Mouse (Mus musculus) A20 (cell line): ENCODE measurements around the gene Kctd11.
"Not testable (repeated sequence)": the region's sequence is repeated elsewhere in the genome, so short reads cannot be mapped to it uniquely, and the experiment has no call there.

Experiments
- DNase-seq: peaks from one replicate; pipeline ENCODE4 v3.0.0-alpha.2; 2011; ENCODE audit warnings: low read depth, low spot score

The Kctd11 gene

GRCm38 (mm10) chr11:69880853-69881603, at the start of gene Kctd11:
Gene Kctd11, minus strand, starts transcription at chr11:69881406.
- peak; percentile 94 for DNase-seq

GRCm38 (mm10) chr11:69930176-69930575, 49.0 kb upstream of the Kctd11 start:
- DNase-seq = not testable (repeated sequence)

GRCm38 (mm10) chr11:69929712-69930111, 48.5 kb upstream of the Kctd11 start:
- DNase-seq = no peak

GRCm38 (mm10) chr11:69927501-69927900, 46.3 kb upstream of the Kctd11 start:
- no peak for DNase-seq

GRCm38 (mm10) chr11:69922796-69923195, 41.6 kb upstream of the Kctd11 start:
- no peak for DNase-seq

GRCm38 (mm10) chr11:69922012-69922756, 41.0 kb upstream of the Kctd11 start:
- DNase-seq = peak; percentile 76

- peak; percentile 100 for DNase-seq
Observed at GRCm38 (mm10) chr11:69921114-69922011, 40.2 kb upstream of the Kctd11 start, which contains the start of gene Eif5a. Gene Eif5a, minus strand, starts transcription at chr11:69921958.

GRCm38 (mm10) chr11:69920266-69921031, 39.2 kb upstream of the Kctd11 start:
- peak; percentile 67 for DNase-seq

- DNase-seq = peak; percentile 94
Observed at GRCm38 (mm10) chr11:69919661-69920265, 38.6 kb upstream of the Kctd11 start.

GRCm38 (mm10) chr11:69919053-69919452, 37.8 kb upstream of the Kctd11 start:
- no peak for DNase-seq

GRCm38 (mm10) chr11:69918118-69918517, 36.9 kb upstream of the Kctd11 start:
- no peak for DNase-seq

GRCm38 (mm10) chr11:69917379-69917948, 36.3 kb upstream of the Kctd11 start:
- DNase-seq = no peak

GRCm38 (mm10) chr11:69916652-69917378, 35.6 kb upstream of the Kctd11 start:
- not testable (repeated sequence) for DNase-seq

GRCm38 (mm10) chr11:69915667-69916627, 34.7 kb upstream of the Kctd11 start:
- DNase-seq = peak; percentile 50

- DNase-seq = peak; percentile 50
Observed at GRCm38 (mm10) chr11:69914917-69915430, 33.8 kb upstream of the Kctd11 start.

- no peak for DNase-seq
Observed at GRCm38 (mm10) chr11:69914372-69914764, 33.2 kb upstream of the Kctd11 start.

GRCm38 (mm10) chr11:69913554-69914371, 32.6 kb upstream of the Kctd11 start, which contains the start of gene Gps2:
Gene Gps2, plus strand, starts transcription at chr11:69913888.
- peak; percentile 95 for DNase-seq
